9 mouse cellular contexts compared by ENCODE assay signal in genomic region chr11:36221271-36221975, GRCm38 (mm10).
DNase-seq lines count a peak whose midpoint lies in the region; ATAC-seq lines count a peak whose summit lies in the region.
"Had no signal": no experiment of that assay in that cellular context is flagged by ENCODE, and none has a peak within 500 bp of the region (broad histone marks: within the 10 kb centered on the region; RNA-seq: fewer than 3 reads in every experiment).

No protein-coding gene starts in this region.

- WGBS in hindbrain, embryonic 13.5 days = 11% methylated on average over 10 of the region's 10 CpGs

- H3K36me3 ChIP-seq in hindbrain, embryonic 13.5 days = no peaks in the 10 kb centered on the region

- H3K9ac ChIP-seq in hindbrain, embryonic 13.5 days = peak overlapping the region; percentile 10; the same call in 1 of the 2 replicates

- no peaks in the 10 kb centered on the region for H3K27me3 ChIP-seq in hindbrain, embryonic 13.5 days

- H3K4me3 ChIP-seq in hindbrain, embryonic 13.5 days = peak overlapping the region; percentile 18; the same call in 1 of the 2 replicates

- peak; percentile 81 to 93 for DNase-seq in adrenal gland, adult (ENCODE audit: inconsistent age in 2 of 2, low spot score in 1 of 2)
- DNase-seq in cerebellum, postnatal 36 days = peak; percentile 87 to 95
- DNase-seq in frontal cortex, postnatal 36 days (ENCODE audit: low spot score in 2 of 2) = peak; percentile 81 to 83
- peak; percentile 75 to 76 for DNase-seq in layer of hippocampus, postnatal 14 days (ENCODE audit: low spot score in 2 of 2)
- peak; percentile 78 for DNase-seq in lung, postnatal 14 days
- peak; percentile 80 to 87 for DNase-seq in right cerebral cortex, adult 2 months (ENCODE audit: low spot score in 2 of 2)
- no peak for DNase-seq in spleen, adult 12 weeks (ENCODE audit: low spot score)

- H3K4me1 ChIP-seq in hindbrain, embryonic 13.5 days (replicated peaks) = peaks cover 52% of the 10 kb centered on the region

- no peaks in the 10 kb centered on the region for H3K9me3 ChIP-seq in hindbrain, embryonic 13.5 days

- peak overlapping the region; percentile 83 for H3K27ac ChIP-seq in hindbrain, embryonic 13.5 days
- H3K27ac ChIP-seq: macrophage had no signal

- H3K4me2 ChIP-seq in hindbrain, embryonic 13.5 days = peak overlapping the region; percentile 47

- peak; percentile 8; the same call in 1 of the 2 replicates for ATAC-seq in hindbrain, embryonic 13.5 days (ENCODE audit: low FRiP score)
